Mouse (Mus musculus) layer of hippocampus, adult 8-10 months (tissue): Measurements from ENCODE around the gene Flnc. TPM values are rescaled to one million over a fixed set of nuclear protein-coding genes. Genes with fewer than 3 reads are reported as not detected.

Experiments used
- DNase-seq, 2 experiments: peaks; one replicate each; pipeline ENCODE4 v3.0.0; 2022; ENCODE audit warnings: low spot score in 2 of 2
- total RNA-seq, 4 experiments: library from RNA; stranded (reverse); gene quantifications; 2 replicates each; pipeline ENCODE4 v1.2.4; 2022

Gene Flnc
- total RNA-seq, 4 experiments from 2014 or later: 2.1 to 8.8 (median 5.4) TPM

DNA sequence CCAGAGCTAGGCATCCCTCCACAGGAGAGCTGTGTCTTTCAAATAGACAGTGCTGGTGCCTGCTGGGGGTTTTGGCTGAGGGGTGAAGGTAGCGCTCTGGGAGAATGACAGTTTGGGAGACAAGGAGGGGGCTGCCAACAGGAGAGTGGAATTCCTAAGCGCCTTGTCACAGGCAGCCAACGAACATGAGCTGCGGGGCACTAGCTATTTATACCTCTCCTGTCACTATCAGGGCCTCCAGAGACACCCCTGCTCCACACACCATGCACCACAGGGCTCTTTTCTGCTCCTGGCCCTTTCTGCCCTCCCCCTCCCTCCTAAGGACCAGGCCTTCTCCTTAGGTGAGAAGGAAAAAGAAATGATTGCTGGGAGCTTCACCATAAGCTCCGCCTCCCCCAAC, 1.6 kb upstream of the Flnc start:
- no peak for DNase-seq

DNA sequence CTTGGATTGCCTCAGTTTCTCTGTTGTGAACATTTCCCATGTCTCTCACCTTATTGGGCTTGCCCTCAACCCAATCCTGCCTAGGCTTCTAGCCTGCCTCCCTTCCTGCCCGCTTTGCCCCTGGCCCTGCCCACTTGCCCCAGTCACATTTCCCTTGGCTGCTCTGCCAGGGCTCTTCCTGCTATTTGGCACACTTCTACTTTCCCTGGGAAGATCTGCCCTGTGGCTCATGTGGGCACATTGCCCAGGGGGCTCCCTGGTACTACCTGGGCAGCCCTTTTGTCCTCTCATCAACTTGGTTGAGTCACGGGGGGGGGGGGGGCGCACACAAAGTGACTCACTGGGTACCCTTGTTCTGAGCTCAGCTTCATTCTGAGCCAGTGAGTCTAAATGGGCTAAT, 900 bp upstream of the Flnc start:
- DNase-seq: no peak

DNA sequence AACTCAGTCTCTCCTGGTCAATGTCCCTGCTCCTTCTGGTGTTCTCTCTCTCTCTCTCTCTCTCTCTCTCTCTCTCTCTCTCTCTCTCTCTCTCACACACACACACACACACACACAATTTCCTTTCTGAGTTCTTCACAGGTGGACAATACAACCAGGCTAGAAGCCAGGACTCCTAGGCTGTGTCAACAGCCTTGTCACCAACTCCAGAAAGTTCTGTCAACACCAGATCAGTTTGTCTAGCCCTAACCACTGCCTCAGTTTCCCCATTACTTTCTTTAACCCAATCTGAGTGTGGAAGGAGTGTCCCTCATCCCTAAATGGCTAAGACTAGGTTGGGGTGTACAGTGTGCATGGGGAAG, 399 bp upstream of the Flnc start:
- DNase-seq: no peak

DNA sequence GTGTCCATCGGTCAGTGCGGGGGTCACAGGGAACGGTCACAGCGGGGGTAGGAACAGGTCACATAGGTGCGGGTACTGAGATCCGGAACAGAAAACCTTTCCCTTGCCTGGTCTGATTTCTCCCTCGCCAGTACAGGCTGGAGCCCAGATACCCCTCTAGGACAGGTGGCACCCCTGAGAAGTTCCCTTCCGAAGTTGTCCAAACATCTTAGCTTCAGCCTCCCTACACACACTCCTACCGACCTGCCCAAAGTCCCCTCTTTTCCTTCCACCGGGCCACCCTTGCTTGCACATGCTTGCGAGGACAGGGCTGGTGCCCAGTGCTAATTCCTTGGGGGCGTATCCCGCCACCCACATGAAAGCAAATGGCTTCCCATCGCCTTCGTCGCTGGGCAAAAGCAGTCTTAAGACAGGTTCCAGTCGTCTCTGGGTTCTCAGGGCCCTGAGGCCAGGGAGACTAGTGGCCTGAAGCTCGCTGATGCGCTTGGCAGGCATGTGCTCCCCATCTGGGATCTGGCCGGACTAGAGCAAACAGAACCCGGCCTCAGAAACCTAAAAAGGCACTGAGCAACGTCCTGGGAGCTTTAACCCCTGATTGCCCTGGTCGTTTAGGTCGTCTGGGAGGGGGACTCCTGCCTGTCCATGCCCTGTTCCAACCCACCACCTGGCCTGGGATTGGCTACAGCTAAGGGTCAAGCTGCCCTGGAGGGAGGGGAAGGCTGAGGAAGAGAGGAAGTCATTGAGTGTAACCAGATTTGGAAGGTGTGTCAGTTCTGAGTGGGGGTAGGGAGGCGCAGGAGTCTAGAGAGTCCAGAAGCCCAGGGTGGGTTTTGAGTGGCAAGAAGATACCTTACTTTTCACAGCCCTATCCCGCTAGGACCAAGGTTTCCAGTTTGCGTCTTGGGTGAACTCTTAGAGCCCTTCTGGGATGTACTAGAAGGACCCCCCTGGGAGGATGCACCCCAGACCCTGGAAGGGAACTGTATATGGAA, 1.0 kb downstream of the Flnc start:
- no peak for DNase-seq

DNA sequence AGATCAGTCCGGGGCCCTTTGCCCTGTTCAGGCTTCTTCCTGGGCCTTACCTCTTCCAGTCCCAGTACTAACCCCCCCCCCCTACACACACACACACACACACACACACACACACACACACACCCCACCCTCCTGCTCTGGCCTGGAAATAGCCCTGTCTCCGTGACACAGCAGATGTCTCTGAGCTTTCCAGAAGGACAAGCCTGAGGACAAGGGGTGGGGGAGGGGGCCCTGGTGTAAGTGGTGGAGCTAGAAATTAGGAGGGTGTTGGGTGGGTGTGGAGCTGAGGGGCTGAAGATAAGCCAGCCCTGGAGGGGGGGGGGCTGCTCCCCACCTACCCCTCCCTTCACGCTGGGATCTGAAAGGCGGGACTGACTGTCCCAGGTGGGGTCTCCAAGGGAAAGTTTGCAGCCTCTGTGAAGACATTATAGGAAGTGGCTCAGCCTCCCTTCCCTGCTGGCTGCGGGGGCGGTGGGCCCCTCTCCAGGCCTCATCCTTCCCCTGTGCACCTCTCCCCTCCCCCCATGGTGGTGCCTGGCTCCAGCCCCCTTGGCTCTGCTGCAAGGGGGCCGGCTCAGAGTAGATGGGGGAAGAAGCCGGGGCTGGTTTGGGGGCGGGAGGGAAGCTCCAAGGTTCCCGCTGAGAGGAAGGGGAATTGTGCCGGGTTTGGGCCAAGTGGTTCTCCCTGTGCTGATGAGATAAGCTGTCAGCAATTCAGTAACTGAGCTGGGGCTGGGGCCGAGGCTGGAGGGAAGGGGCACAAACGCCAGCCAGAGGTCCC, 2.0 kb downstream of the Flnc start:
- DNase-seq: no peak

DNA sequence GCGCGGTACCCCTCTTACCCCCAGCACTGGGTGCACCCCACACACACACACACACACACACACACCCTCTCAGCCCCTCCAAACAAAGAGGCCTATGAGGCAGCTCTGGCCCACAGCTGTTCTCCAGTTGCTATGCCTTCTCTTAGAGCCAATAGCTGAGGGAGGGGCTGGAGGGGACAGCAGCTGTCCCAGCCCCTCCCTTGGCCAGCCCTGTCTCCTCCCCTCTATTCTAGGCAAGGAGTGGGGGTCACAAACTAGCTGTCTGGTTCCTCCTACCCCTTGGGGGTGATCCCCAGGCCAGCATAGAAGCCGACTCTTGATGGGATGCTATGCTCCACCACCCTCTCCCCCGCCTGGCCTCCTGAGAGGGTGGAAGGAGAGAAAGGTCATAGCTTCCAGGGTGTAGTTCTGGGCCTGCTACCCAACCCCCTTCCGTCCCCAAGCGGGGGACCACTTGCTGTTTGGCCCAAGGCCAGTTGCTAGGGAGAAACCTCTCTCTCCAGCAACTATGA, 2.9 kb downstream of the Flnc start:
- no peak for DNase-seq

DNA sequence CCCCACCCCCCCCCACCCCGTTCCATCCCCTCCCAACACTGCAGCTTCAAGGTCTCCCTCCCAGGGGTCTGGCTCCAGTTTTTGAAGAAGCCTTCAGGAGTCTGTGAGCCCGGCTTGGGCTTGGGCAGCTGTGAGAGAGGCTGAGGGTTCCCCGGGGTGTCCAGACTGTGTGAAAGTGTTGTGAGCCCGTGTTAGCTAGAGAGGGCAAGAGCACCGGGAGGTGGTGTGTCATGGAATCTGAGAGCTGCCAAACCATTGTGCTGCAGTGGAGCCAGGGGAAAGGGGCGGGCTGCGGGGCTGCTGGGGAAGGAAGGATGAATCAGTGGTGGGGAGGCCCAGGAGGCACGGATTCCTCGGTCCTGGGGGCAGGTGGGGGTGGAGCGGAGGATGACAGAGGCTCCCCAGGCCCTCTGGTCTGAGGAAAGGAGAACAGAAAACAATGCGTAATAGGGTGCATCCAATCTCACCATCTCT, 3.4 kb downstream of the Flnc start:
- DNase-seq: no peak

DNA sequence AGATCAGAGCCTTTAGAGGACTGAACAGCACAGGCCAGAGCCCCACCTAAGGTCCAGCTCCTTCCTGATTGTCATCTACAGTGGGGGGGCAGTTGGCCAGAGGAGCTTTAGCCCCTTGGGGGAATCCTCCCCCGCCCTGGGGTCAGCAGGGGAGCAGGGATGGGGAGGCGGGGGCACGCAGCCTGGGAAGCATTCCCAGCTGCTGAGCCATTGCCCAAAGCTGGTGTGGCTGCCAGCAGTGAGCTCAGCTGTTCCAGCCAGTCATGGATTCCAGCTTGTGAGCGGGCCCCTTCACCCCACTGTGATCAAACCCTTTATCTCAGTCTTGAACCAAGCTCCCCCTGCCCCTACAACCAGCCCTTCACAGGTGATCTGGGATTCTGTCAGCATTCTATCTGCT, 6.2 kb downstream of the Flnc start:
- peak in 1 of 2 experiments; percentile 19 for DNase-seq

DNA sequence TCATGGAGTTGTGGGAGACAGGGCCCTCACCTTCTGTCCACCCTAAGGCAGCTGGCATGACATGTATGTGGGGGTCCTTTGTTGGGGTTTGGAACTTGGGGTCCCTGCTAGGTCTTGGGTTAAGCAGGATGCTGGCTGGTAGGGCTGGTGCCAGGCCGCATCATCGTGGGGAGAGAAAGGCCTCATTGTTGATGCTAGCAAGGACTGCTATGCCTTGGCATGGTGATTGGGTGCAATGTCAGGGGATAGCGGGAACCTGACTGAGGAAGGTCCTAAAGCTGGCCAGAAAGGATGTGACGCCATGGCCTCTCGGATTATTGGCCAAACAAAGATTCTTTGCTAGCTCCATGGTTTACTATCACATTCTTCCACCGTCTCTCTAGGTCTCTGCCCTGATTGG, 6.7 kb downstream of the Flnc start:
- no peak for DNase-seq

DNA sequence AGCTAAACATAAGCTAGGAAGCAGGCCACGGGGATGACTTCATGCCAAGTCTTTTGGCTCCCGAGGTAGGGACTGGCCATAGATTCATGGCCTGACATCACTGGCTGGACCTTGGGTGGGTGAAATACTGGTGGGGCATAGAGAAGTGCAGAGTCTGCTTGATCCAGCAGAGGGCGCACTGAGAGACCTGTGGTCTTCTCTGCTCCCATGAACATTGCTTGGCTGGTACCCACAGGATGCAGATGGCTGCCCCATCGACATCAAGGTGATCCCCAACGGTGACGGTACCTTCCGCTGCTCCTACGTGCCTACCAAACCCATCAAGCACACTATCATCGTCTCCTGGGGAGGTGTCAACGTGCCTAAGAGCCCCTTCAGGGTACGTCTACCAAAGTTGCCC, 11.7 kb downstream of the Flnc start:
- DNase-seq: peak in 1 of 2 experiments; percentile 20

DNA sequence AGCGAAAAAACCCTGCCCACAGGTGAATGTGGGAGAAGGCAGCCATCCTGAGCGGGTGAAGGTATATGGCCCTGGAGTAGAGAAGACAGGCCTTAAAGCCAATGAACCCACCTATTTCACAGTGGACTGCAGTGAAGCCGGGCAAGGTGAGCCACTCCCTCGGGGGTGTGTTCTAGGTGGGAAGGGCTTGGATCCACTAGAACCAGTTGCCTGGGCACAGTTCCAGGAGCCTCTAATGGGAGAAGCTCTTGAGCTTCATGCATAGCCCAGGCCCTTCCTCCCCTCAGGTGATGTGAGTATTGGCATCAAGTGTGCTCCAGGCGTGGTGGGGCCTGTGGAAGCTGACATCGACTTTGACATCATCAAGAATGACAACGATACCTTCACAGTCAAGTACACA, 12.3 kb downstream of the Flnc start:
- no peak for DNase-seq

DNA sequence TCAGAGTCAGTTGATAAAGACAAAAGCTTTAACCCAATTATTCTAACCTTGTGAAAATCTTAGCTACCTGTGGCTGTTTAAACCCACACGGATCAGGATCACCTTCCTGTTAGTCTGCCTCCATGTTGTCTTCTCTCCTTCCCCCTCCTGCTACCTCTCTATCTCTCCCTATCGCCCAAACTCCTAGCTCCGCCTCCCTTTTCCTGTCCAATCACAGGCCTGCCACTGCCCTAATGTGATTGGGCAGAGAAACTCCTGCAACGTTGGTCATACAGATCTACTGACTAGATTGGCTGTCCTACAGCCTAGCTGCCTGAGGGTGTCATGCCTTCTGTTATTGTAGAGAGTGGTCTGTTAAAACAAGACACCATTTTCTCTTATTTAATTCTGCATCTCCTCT, 16.8 kb downstream of the Flnc start:
- DNase-seq: no peak

DNA sequence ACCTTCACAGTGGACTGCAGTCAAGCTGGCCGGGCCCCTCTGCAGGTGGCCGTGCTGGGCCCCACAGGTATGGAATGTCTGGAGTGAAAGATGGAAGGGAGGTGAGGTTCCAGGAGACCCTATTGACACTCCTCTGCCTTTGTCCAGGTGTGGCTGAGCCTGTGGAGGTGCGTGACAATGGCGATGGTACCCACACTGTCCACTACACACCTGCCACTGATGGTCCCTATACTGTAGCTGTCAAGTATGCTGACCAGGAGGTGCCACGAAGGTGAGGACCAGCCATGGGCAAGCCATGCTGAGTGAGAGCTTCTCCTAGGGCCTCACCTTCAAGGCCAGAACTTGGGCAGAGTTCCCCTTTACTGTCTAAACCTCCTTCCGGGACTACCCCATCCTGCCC, 17.6 kb downstream of the Flnc start:
- DNase-seq: no peak

DNA sequence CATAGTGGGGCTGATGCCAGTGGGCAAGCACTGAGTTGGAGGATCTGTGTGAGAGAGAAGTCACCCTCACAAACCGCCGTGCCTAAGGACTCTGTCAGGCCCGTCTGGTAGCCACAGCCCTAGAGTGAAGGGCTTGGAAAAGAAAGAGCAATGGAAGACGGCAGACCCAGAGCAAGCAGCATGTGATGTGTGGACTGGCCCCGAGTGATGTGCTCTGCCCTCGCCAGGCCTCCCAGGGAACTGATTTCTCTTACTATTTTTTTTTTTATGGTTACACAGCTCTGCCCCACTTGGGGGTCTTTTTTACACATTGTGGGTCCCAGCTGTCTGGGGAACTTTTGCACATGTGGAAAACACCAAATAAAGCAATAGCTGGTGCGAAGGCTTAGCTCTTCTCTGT, 28.4 kb downstream of the Flnc start:
- no peak for DNase-seq

DNA sequence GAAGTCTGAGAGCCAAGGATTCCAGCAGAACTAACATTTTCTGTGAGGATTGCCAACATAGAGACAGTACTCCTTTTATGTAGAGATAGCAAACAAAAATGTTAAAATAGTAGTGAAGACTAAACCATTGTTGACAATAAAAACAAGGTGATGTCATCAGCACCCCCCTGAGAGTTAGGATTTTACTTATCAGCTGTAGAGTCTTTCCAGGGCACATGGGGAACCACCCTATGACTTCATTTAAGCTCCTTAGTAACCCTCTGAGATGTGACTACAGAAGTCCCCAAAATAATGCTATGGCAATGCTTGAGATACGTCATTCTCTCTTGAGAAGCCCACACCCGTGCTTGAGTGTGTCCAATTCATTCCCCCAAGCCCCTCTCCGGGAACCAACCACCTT, 30.3 kb downstream of the Flnc start:
- DNase-seq: no peak

DNA sequence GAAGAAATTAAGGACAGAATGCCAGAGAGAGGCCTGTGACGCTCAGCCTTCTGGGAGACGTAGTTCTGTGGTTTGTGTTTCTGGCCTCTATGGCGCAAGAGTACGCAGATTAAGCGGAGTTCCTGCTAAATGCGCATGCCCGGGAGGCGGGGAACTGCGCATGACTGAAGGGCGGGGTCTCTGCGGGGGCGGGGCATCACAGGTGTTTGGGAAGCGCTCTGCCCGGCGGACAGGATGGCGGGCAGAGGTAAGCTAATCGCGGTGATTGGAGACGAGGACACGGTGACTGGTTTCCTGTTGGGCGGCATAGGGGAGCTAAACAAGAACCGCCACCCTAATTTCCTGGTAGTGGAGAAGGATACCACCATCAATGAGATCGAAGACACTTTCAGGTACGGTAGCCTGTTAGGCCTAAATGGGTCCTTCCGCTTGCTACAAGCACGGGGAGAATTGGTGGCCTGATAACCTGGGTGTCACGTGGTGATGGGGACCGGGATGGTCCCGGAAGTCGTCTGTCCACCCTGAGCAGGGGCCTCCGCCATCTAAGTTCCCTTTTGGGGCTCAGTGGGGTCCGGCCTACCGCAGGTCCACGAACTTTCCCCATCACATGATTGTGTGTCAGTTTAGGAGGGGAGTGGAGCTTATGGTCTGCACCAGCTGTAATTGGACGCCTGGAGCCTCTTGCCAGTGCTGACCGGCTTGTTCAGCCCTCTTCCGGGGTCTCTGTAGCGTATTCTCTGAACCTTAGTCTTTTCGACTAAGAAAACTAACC, 34.7 kb downstream of the Flnc start, which contains the start of gene Atp6v1f:
Gene Atp6v1f, plus strand, starts transcription at position 136 of the 772 bp plus-strand sequence.
- peak; percentile 88 to 91 for DNase-seq

DNA sequence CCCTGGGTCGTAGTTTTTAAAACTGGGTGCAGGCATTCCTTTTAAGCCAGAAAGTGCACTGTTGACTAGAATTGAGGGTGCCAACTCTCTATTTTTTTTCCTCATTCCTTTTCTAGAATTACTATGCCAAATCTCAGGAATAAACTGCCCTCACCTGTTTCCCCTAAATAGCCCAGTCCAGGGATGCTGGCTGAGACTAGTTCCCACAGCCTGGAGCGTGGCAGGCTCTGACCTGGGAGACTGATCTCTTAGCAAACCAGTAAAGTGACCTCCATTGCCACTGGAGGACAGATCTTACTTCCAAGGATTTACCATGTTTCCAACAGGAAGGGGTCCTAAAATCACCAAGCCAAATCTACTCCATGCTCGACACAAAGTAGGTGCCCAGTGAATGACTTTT, 35.8 kb downstream of the Flnc start:
- DNase-seq: no peak

DNA sequence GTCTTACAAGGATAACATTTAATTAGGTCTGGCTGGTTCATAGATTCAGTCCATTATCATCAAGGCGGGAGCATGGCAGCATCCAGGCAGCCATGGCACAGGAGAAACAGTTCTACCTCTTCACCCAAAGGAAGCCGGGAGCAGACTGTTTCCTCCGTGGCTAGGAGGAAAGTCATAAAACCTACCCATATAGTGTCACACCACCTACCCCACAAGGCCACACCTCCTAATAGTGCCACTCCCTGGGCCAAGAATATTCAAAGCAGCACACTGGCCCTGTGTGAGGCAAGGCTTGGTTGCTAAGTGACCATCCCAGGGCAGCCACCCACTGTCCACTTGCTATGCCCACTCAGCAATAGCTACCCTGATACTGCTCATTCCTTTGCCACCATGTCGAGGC, 38.1 kb downstream of the Flnc start, which contains the start of gene Atp6v1fnb:
Gene Atp6v1fnb, plus strand, starts transcription at position 301 of the 400 bp plus-strand sequence.
- no peak for DNase-seq

DNA sequence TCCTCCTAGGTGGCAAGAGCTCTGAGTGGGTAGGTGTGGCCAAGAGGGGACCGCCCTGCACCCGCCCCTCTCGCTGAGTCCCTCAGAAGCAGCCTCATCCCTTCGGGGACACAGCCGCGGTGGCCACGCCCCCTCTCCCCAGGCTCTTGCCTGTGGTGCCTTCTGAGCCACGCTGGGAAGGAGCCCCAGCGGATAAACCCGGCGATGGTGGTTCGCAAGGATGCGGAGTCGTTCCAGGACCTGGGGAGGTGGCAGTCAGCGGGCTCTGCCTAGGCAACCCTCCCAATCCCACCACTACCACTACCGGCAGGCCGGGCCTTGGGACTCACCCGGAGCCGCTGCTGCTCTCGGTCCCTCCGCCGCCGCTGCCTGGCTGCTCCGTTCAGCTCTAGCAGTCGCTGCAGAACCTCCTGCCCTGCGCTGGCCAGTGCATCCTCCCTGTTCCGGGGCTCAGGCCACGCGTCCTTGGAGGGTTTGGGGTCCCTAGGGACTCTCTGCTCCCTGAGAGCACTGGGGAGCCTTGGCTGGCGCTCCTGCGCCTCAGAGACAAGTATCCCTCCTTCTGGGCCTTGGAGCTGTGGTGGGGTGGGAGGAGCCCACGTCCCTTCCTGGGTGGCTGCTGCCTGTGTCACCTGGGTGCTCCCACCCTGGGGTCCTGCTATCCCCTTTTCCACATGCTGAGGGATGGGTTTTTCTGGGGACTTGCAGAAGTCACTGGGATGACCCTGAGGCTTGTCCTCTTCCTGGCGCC, 41.1 kb downstream of the Flnc start:
- DNase-seq: peak; percentile 52 to 66

DNA sequence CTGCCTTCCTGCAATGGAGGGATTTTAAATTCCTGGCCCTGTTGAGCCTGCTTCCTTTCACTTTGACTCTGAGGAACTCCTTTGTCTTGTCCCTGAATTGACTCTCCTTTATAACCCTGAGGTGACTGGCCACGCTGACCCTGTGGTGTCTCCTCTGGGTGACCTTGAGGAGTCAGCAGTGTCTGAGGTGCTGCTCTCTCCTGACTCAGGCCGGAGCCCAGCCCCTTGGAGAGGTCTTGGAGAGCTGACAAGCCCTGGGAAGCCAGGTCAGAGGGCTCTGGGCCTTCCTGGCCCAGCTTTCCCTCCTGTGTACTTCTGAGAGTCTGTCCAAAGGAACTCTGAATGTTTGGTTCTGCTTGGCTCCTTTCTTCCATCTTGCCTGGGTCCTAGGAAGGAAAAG, 41.7 kb downstream of the Flnc start:
- DNase-seq: no peak

DNA sequence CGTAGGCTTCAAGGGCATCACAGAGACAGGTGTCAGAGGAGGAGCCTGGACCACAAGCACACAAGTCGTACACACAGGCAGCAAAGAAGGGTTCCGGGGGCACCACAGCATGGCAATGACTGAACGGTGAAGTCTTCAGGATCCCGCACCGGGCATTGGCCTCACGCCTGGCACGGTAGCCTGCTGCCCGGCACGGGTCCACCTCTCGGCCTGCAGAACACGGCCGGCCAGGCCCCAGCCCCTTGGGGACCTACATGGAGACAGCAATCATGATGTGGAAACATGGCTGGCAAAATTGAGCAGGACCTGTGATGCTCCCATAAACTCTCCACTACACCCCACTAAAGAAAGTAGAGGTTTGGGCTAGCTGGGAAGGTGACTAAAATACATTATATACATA, 49.6 kb downstream of the Flnc start:
- DNase-seq: no peak
